Mouse (Mus musculus) brain, embryonic 14.5 days (tissue): ENCODE results near the gene Racgap1.

Source experiments
- CTCF ChIP-seq: fragments of 200-500 bp; IDR thresholded peaks from 2 replicates; pipeline ENCODE4 v1.5.1; 2012; ENCODE audit warnings: inconsistent platforms, mild to moderate bottlenecking, moderate library complexity, borderline replicate concordance; ENCODE audit not compliant: insufficient read depth, insufficient read length; ENCODE audit errors: extremely low read depth
- POLR2A ChIP-seq: fragments of 200-500 bp; IDR thresholded peaks from 2 replicates; pipeline ENCODE4 v1.6.1; 2012; ENCODE audit warnings: mild to moderate bottlenecking, inconsistent platforms, borderline replicate concordance; ENCODE audit not compliant: poor library complexity, insufficient read depth, insufficient read length, severe bottlenecking; ENCODE audit errors: extremely low read depth

DNA sequence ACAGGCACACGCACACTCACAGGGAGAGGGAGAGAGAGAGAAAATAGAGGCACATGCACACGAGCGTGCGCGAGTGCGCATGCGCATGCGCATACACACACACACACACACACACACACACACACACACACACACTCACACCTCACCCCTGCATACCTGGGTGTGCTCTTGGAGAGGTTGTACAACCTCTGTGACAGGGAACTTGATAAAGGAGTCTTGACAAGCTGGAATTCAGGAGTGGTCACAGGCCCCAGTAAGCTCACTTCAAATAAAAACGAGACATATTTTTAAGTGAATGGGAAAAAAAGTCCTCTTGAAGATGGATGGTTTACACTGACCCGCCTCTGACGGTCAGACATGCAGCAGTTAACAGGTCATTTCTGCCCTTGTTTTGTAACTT is 29.4 kb downstream of the Racgap1 start:
- TF ChIP-seq CTCF (no peak), POLR2A (no peak)
